Mouse (Mus musculus): ENCODE measurements around the gene Fpgs.

Fpgs gene

GRCm38 (mm10) chr2:32724832-32725790 lies 21.2 kb upstream of the Fpgs start:
- DNase-seq (ENCODE audit: low spot score): no peak

GRCm38 (mm10) chr2:32724149-32724548 lies 20.2 kb upstream of the Fpgs start:
- DNase-seq (ENCODE audit: low spot score): no peak

GRCm38 (mm10) chr2:32722581-32722980 lies 18.6 kb upstream of the Fpgs start:
- no peak for DNase-seq (ENCODE audit: low spot score)

- DNase-seq (ENCODE audit: low spot score): no peak
Measured at GRCm38 (mm10) chr2:32722046-32722445, 18.1 kb upstream of the Fpgs start.

GRCm38 (mm10) chr2:32720681-32721229 lies 16.8 kb upstream of the Fpgs start, which contains the start of gene Sh2d3c:
Gene Sh2d3c, plus strand, starts transcription at chr2:32721055.
- peak; percentile 64 for DNase-seq (ENCODE audit: low spot score)

- DNase-seq (ENCODE audit: low spot score): no peak
Measured at GRCm38 (mm10) chr2:32720053-32720452, 16.1 kb upstream of the Fpgs start.

- DNase-seq (ENCODE audit: low spot score): no peak
Measured at GRCm38 (mm10) chr2:32718761-32719160, 14.8 kb upstream of the Fpgs start.

- peak; percentile 53 for DNase-seq (ENCODE audit: low spot score)
Measured at GRCm38 (mm10) chr2:32714987-32715425, 11.1 kb upstream of the Fpgs start.

GRCm38 (mm10) chr2:32714117-32714986 lies 10.4 kb upstream of the Fpgs start:
- DNase-seq (ENCODE audit: low spot score): no peak

GRCm38 (mm10) chr2:32712934-32713817 lies 9.2 kb upstream of the Fpgs start, which contains the start of gene Cdk9:
Gene Cdk9, minus strand, starts transcription at chr2:32713076.
- peak; percentile 93 for DNase-seq (ENCODE audit: low spot score)

GRCm38 (mm10) chr2:32712586-32712933 lies 8.6 kb upstream of the Fpgs start:
- DNase-seq (ENCODE audit: low spot score): peak; percentile 92

- peak; percentile 81 for DNase-seq (ENCODE audit: low spot score)
Measured at GRCm38 (mm10) chr2:32712108-32712551, 8.2 kb upstream of the Fpgs start.

- DNase-seq (ENCODE audit: low spot score): peak; percentile 46
Measured at GRCm38 (mm10) chr2:32711301-32712056, 7.5 kb upstream of the Fpgs start.

GRCm38 (mm10) chr2:32710425-32710824 lies 6.5 kb upstream of the Fpgs start:
- no peak for DNase-seq (ENCODE audit: low spot score)

- DNase-seq (ENCODE audit: low spot score): no peak
Measured at GRCm38 (mm10) chr2:32709521-32710137, 5.7 kb upstream of the Fpgs start.

GRCm38 (mm10) chr2:32708643-32709042 lies 4.7 kb upstream of the Fpgs start:
- peak; percentile 59 for DNase-seq (ENCODE audit: low spot score)

GRCm38 (mm10) chr2:32706971-32707370 lies 3.0 kb upstream of the Fpgs start:
- no peak for DNase-seq (ENCODE audit: low spot score)

- peak; percentile 48 for DNase-seq (ENCODE audit: low spot score)
Measured at GRCm38 (mm10) chr2:32705018-32705417, 1.1 kb upstream of the Fpgs start.

GRCm38 (mm10) chr2:32703046-32703445 lies 899 bp downstream of the Fpgs start:
- no peak for DNase-seq (ENCODE audit: low spot score)

Data from adipocyte (in vitro differentiated cells).